ENCODE assay signal across 9 mouse cellular contexts in genomic region chr4:116182745-116183144, GRCm38 (mm10). TPM values are rescaled to one million over a fixed set of nuclear protein-coding genes. Genes with fewer than 3 reads are reported as not detected.
A peak's percentile ranks its signal among the peaks of the same experiment; 100 is the strongest.
DNase-seq lines count a peak whose midpoint lies in the region; ATAC-seq and TF ChIP-seq lines count a peak whose summit lies in the region.
"Had no signal": no experiment of that assay in that cellular context is flagged by ENCODE, and none has a peak within 500 bp of the region (broad histone marks: within the 10 kb centered on the region; RNA-seq: fewer than 3 reads in every experiment).

No protein-coding gene starts in this region.

- DNase-seq in layer of hippocampus, adult 2 months (ENCODE audit: low spot score in 2 of 2): no peak
- DNase-seq in layer of hippocampus, postnatal 25 days (ENCODE audit: extremely low spot score in 1 of 2, low spot score in 1 of 2): no peak
- DNase-seq in embryonic facial prominence, embryonic 10.5 days (ENCODE audit: low spot score): peak; percentile 43
- DNase-seq in limb, embryonic 10.5 days (ENCODE audit: low spot score): no peak
- no peak for DNase-seq in right cerebral cortex, adult 18-20 months

- no peaks in the 10 kb centered on the region for H3K36me3 ChIP-seq in embryonic facial prominence, embryonic 10.5 days (replicated peaks)
- H3K36me3 ChIP-seq in heart, embryonic 16.5 days (ENCODE audit: control insufficient read depth, insufficient read depth): no peaks in the 10 kb centered on the region
- no peaks in the 10 kb centered on the region for H3K36me3 ChIP-seq in limb, embryonic 10.5 days
- H3K36me3 ChIP-seq in neural tube, embryonic 14.5 days (ENCODE audit: control insufficient read depth, insufficient read depth, low read length): no peaks in the 10 kb centered on the region

- peak overlapping the region; percentile 71 for H3K4me2 ChIP-seq in heart, embryonic 16.5 days (ENCODE audit: low read depth, low read length)
- H3K4me2 ChIP-seq in neural tube, embryonic 14.5 days (ENCODE audit: low read depth, low read length): 0 out of 2 replicates have a peak overlapping the region, but pooled peaks have one; percentile 4

- H3K9ac ChIP-seq in heart, embryonic 16.5 days (ENCODE audit: low read length): peak overlapping the region; percentile 68
- no peak overlapping the region for H3K9ac ChIP-seq in neural tube, embryonic 14.5 days (replicated peaks; ENCODE audit: low read depth, low read length)

- peak overlapping the region; percentile 36; the same call in 1 of the 2 replicates for H3K27ac ChIP-seq in layer of hippocampus, adult 2 months
- H3K27ac ChIP-seq in embryonic facial prominence, embryonic 10.5 days (replicated peaks): peak overlapping the region; percentile 70
- peak overlapping the region; percentile 63 for H3K27ac ChIP-seq in heart, embryonic 16.5 days (ENCODE audit: low read length)
- H3K27ac ChIP-seq in limb, embryonic 10.5 days: peak overlapping the region; percentile 7; the same call in 1 of the 2 replicates
- H3K27ac ChIP-seq in neural tube, embryonic 14.5 days (ENCODE audit: low read depth, low read length): no peak overlapping the region

- ATAC-seq in heart, embryonic 16.5 days (replicated peaks; ENCODE audit: extremely low read depth, insufficient read depth, low FRiP score): peak; percentile 56
- no peak for ATAC-seq in neural tube, embryonic 14.5 days (ENCODE audit: low read depth)
- no peak for ATAC-seq in megakaryocyte, adult 5-6 weeks (ENCODE audit: poor library complexity, severe bottlenecking)

- H3K4me3 ChIP-seq in layer of hippocampus, adult 2 months: peak overlapping the region; percentile 20
- H3K4me3 ChIP-seq in embryonic facial prominence, embryonic 10.5 days: peak overlapping the region; percentile 43
- peak overlapping the region; percentile 39 for H3K4me3 ChIP-seq in heart, embryonic 16.5 days (ENCODE audit: low read length)
- H3K4me3 ChIP-seq in limb, embryonic 10.5 days: peak overlapping the region; percentile 16
- no peak overlapping the region for H3K4me3 ChIP-seq in neural tube, embryonic 14.5 days (ENCODE audit: low read depth, low read length)

- H3K4me1 ChIP-seq in embryonic facial prominence, embryonic 10.5 days: peaks cover 26% of the 10 kb centered on the region
- peaks cover 5% of the 10 kb centered on the region; the same call in 1 of the 2 replicates for H3K4me1 ChIP-seq in heart, embryonic 16.5 days (ENCODE audit: control insufficient read depth, insufficient read depth, low read length)
- peaks cover 19% of the 10 kb centered on the region for H3K4me1 ChIP-seq in limb, embryonic 10.5 days
- H3K4me1 ChIP-seq in neural tube, embryonic 14.5 days (ENCODE audit: control insufficient read depth, insufficient read depth, low read length): no peaks in the 10 kb centered on the region

- no peaks in the 10 kb centered on the region for H3K9me3 ChIP-seq in embryonic facial prominence, embryonic 10.5 days
- no peaks in the 10 kb centered on the region for H3K9me3 ChIP-seq in heart, embryonic 16.5 days (replicated peaks; ENCODE audit: control insufficient read depth, low read length)
- no peaks in the 10 kb centered on the region for H3K9me3 ChIP-seq in limb, embryonic 10.5 days (replicated peaks)
- H3K9me3 ChIP-seq in neural tube, embryonic 14.5 days (ENCODE audit: control insufficient read depth, low read length): no peaks in the 10 kb centered on the region

- H3K27me3 ChIP-seq in embryonic facial prominence, embryonic 10.5 days (replicated peaks; ENCODE audit: low read depth, poor library complexity, severe bottlenecking): 0 out of 2 replicates have a peak, but pooled peaks cover 7% of the 10 kb centered on the region
- H3K27me3 ChIP-seq in heart, embryonic 16.5 days (ENCODE audit: control insufficient read depth, insufficient read depth, low read length): no peaks in the 10 kb centered on the region
- H3K27me3 ChIP-seq in limb, embryonic 10.5 days (ENCODE audit: low read depth, poor library complexity, severe bottlenecking): peaks cover 4% of the 10 kb centered on the region; the same call in 1 of the 2 replicates
- no peaks in the 10 kb centered on the region for H3K27me3 ChIP-seq in neural tube, embryonic 14.5 days (ENCODE audit: control insufficient read depth, insufficient read depth, low read length)

- no peak for TF ChIP-seq CTCF in layer of hippocampus, adult 2 months (conservative IDR thresholded peaks at IDR 0.05)

- 3% methylated on average over 12 of the region's 12 CpGs for WGBS in embryonic facial prominence, embryonic 10.5 days
- WGBS in heart, embryonic 16.5 days: 8% methylated on average over 12 of the region's 12 CpGs
- WGBS in limb, embryonic 10.5 days: 6% methylated on average over 12 of the region's 12 CpGs
- 16% methylated on average over 12 of the region's 12 CpGs for WGBS in neural tube, embryonic 14.5 days

RNA-seq across cellular contexts. Expression of gene Gm49337, which starts 9.6 kb away (rescaled TPM):
- 1 to 10 TPM in 1 of 2 experiments, not detected in 1; 3.2 TPM for total RNA-seq in layer of hippocampus, adult 2 months (2021)
- total RNA-seq in layer of hippocampus, postnatal 25 days (2021): 1 to 10 TPM in 1 of 2 experiments, not detected in 1; 2.9 TPM
- polyA plus RNA-seq in embryonic facial prominence, embryonic 10.5 days (2016; fragmentation: Nextera tagmentation; extraction: Ambion mirVana): not detected in 2 replicates
- not detected in 2 replicates for polyA plus RNA-seq in heart, embryonic 16.5 days (2015; fragmentation: Nextera tagmentation; extraction: Ambion mirVana)
- polyA plus RNA-seq in limb, embryonic 10.5 days (2016; fragmentation: Nextera tagmentation; extraction: Ambion mirVana): not detected in 2 replicates
- polyA plus RNA-seq in neural tube, embryonic 14.5 days (2014; fragmentation: Nextera tagmentation; extraction: Ambion mirVana): not detected in 2 replicates
- not detected in 2 replicates for total RNA-seq in megakaryocyte, adult 5-6 weeks (2015)
- 0.48 TPM in 1 of 2 replicates, not detected in the other for total RNA-seq in megakaryocyte, adult 5-6 weeks (2017)
- polyA plus RNA-seq: stomach, embryonic 14.5 days had no signal

RNA-seq across cellular contexts. Expression of gene 1700042G07Rik, which starts 9.6 kb away (rescaled TPM):
- total RNA-seq in layer of hippocampus, adult 2 months (2021): not detected
- not detected for total RNA-seq in layer of hippocampus, postnatal 25 days (2021)
- not detected in 2 replicates for polyA plus RNA-seq in embryonic facial prominence, embryonic 10.5 days (2016; fragmentation: Nextera tagmentation; extraction: Ambion mirVana)
- polyA plus RNA-seq in heart, embryonic 16.5 days (2015; fragmentation: Nextera tagmentation; extraction: Ambion mirVana): not detected in 2 replicates
- polyA plus RNA-seq in limb, embryonic 10.5 days (2016; fragmentation: Nextera tagmentation; extraction: Ambion mirVana): not detected in 2 replicates
- not detected in 2 replicates for polyA plus RNA-seq in neural tube, embryonic 14.5 days (2014; fragmentation: Nextera tagmentation; extraction: Ambion mirVana)
- not detected in 2 replicates for total RNA-seq in megakaryocyte, adult 5-6 weeks (2015)
- total RNA-seq in megakaryocyte, adult 5-6 weeks (2017): not detected in 2 replicates
- polyA plus RNA-seq: stomach, embryonic 14.5 days had no signal

RNA-seq across cellular contexts. Expression of gene Tspan1, which starts 15.3 kb away (rescaled TPM):
- total RNA-seq in layer of hippocampus, adult 2 months (2021): under 1 TPM in 1 of 2 experiments, not detected in 1; 0.33 TPM
- total RNA-seq in layer of hippocampus, postnatal 25 days (2021): not detected
- polyA plus RNA-seq in embryonic facial prominence, embryonic 10.5 days (2016; fragmentation: Nextera tagmentation; extraction: Ambion mirVana): 0.11 and 0.24 TPM in 2 replicates
- 1.9 and 3.2 TPM in 2 replicates for polyA plus RNA-seq in heart, embryonic 16.5 days (2015; fragmentation: Nextera tagmentation; extraction: Ambion mirVana)
- polyA plus RNA-seq in limb, embryonic 10.5 days (2016; fragmentation: Nextera tagmentation; extraction: Ambion mirVana): not detected in 2 replicates
- polyA plus RNA-seq in neural tube, embryonic 14.5 days (2014; fragmentation: Nextera tagmentation; extraction: Ambion mirVana): 0.09 TPM in 1 of 2 replicates, not detected in the other
- not detected in 2 replicates for total RNA-seq in megakaryocyte, adult 5-6 weeks (2015)
- total RNA-seq in megakaryocyte, adult 5-6 weeks (2017): not detected in 2 replicates

RNA-seq across cellular contexts. Expression of gene Lurap1, which starts 31.6 kb away (rescaled TPM):
- total RNA-seq in layer of hippocampus, adult 2 months (2021): 10 to 100 TPM; 23.4 to 25.8 TPM
- total RNA-seq in layer of hippocampus, postnatal 25 days (2021): 10 to 100 TPM; 19.7 to 23.7 TPM
- 1.7 and 2.2 TPM in 2 replicates for polyA plus RNA-seq in embryonic facial prominence, embryonic 10.5 days (2016; fragmentation: Nextera tagmentation; extraction: Ambion mirVana)
- 2.3 and 2.9 TPM in 2 replicates for polyA plus RNA-seq in heart, embryonic 16.5 days (2015; fragmentation: Nextera tagmentation; extraction: Ambion mirVana)
- polyA plus RNA-seq in limb, embryonic 10.5 days (2016; fragmentation: Nextera tagmentation; extraction: Ambion mirVana): 1.6 and 2.2 TPM in 2 replicates
- polyA plus RNA-seq in neural tube, embryonic 14.5 days (2014; fragmentation: Nextera tagmentation; extraction: Ambion mirVana): 2.1 and 2.9 TPM in 2 replicates
- total RNA-seq in megakaryocyte, adult 5-6 weeks (2015): not detected in 2 replicates
- not detected in 2 replicates for total RNA-seq in megakaryocyte, adult 5-6 weeks (2017)

RNA-seq across cellular contexts. Expression of gene Pik3r3, which starts 38.7 kb away (rescaled TPM):
- 10 to 100 TPM; 31.3 to 33.8 TPM for total RNA-seq in layer of hippocampus, adult 2 months (2021)
- total RNA-seq in layer of hippocampus, postnatal 25 days (2021): 10 to 100 TPM; 40.1 to 41.7 TPM
- polyA plus RNA-seq in embryonic facial prominence, embryonic 10.5 days (2016; fragmentation: Nextera tagmentation; extraction: Ambion mirVana): 43.7 and 45.7 TPM in 2 replicates
- 9.0 and 11.2 TPM in 2 replicates for polyA plus RNA-seq in heart, embryonic 16.5 days (2015; fragmentation: Nextera tagmentation; extraction: Ambion mirVana)
- 26.6 and 45.2 TPM in 2 replicates for polyA plus RNA-seq in limb, embryonic 10.5 days (2016; fragmentation: Nextera tagmentation; extraction: Ambion mirVana)
- 66.8 and 80.3 TPM in 2 replicates for polyA plus RNA-seq in neural tube, embryonic 14.5 days (2014; fragmentation: Nextera tagmentation; extraction: Ambion mirVana)
- total RNA-seq in megakaryocyte, adult 5-6 weeks (2015): 0.31 and 0.41 TPM in 2 replicates
- 0.24 and 1.1 TPM in 2 replicates for total RNA-seq in megakaryocyte, adult 5-6 weeks (2017)
